Mouse (Mus musculus): ENCODE results near the gene Btnl2.

DNA sequence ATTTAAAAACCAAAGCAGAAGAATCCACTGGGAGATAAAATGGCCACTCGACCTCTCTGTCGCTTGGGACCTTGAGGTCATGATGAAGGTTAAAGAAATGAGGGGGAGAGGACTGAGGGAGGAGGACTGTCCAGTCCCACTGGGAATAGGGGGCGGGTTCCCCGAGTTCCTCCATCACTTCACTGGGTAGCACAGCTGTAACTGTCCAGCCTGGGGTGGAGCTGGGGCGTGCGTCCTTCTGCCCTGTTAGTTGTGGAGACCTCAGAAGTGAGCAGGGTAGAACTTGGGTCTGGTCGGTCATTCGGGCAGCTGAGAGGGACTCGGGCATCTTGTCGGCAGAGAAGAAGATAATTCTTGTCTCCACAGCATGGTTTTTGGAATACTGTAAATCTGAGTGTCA is 45.4 kb upstream of the Btnl2 start:
- TF ChIP-seq GATA1 (IDR thresholded peaks at IDR 0.05; ENCODE audit: borderline replicate concordance, low read length): no peak
- TF ChIP-seq FLI1 (IDR thresholded peaks at IDR 0.05; ENCODE audit: low read length): no peak

All from megakaryocyte, embryonic 14.5 days (primary cell).